Mouse (Mus musculus): Measurements from ENCODE around the gene Taf9b. TPM values are rescaled to one million over a fixed set of nuclear protein-coding genes. Genes with fewer than 3 reads are reported as not detected.

Taf9b gene
- total RNA-seq, 2 experiments from 2014 or later = 5.6 to 6.9 TPM

Other genes starting within 250 kb of the Taf9b start
- gene Magt1, start 209.3 kb downstream of the Taf9b start, total RNA-seq (2021) = 10 to 100 TPM; 24.2 to 27.7 TPM
- 100 to 1,000 TPM; 850 to 996 TPM for gene Cox7b, start 205.5 kb downstream of the Taf9b start, total RNA-seq (2021)
- gene Atp7a, start 193.9 kb downstream of the Taf9b start, total RNA-seq (2021) = 10 to 100 TPM; 11.6 to 11.7 TPM
- under 1 TPM; 0.62 to 0.78 TPM for gene Tlr13, start 78.0 kb downstream of the Taf9b start, total RNA-seq (2021)
- gene Pgk1, start 34.1 kb downstream of the Taf9b start, total RNA-seq (2021) = 1,000 to 10,000 TPM; 1,326 to 1,532 TPM
- gene Fnd3c2, start 34.2 kb upstream of the Taf9b start, total RNA-seq (2021) = under 1 TPM in 1 of 2 experiments, not detected in 1; 0.23 TPM